25 mouse cellular contexts compared by ENCODE assay signal in genomic region chr19:15158653-15159052, GRCm38 (mm10).
DNase-seq lines count a peak whose midpoint lies in the region; ATAC-seq and TF ChIP-seq lines count a peak whose summit lies in the region.
"Had no signal": no experiment of that assay in that cellular context is flagged by ENCODE, and none has a peak within 500 bp of the region (broad histone marks: within the 10 kb centered on the region; RNA-seq: fewer than 3 reads in every experiment).

No protein-coding gene starts in this region.

- 97% methylated on average over 3 of the region's 3 CpGs for WGBS in forebrain, embryonic 13.5 days
- WGBS in forebrain, embryonic 10.5 days: 94% methylated on average over 3 of the region's 3 CpGs
- 80% methylated on average over 3 of the region's 3 CpGs for WGBS in forebrain, postnatal 0 days
- WGBS in heart, adult 2 months: 95% methylated on average over 3 of the region's 3 CpGs

- H3K4me2 ChIP-seq in forebrain, embryonic 13.5 days: no peak overlapping the region
- H3K4me2 ChIP-seq in forebrain, postnatal 0 days (ENCODE audit: low read depth): no peak overlapping the region
- H3K4me2 ChIP-seq: embryonic facial prominence, embryonic 15.5 days; hindbrain, embryonic 15.5 days; intestine, embryonic 15.5 days; kidney, embryonic 15.5 days; limb, embryonic 12.5 days; liver, embryonic 12.5 days; midbrain, embryonic 15.5 days had no signal

- TF ChIP-seq CTCF in forebrain, postnatal 0 days (IDR thresholded peaks at IDR 0.05; ENCODE audit: low read depth): no peak
- no peak for TF ChIP-seq CTCF in heart, adult 2 months (IDR thresholded peaks at IDR 0.05)

- H3K27me3 ChIP-seq in forebrain, embryonic 13.5 days: no peaks in the 10 kb centered on the region
- no peaks in the 10 kb centered on the region for H3K27me3 ChIP-seq in forebrain, embryonic 10.5 days (ENCODE audit: poor library complexity, severe bottlenecking)
- H3K27me3 ChIP-seq in forebrain, postnatal 0 days (ENCODE audit: insufficient read depth, low read length): no peaks in the 10 kb centered on the region
- no peaks in the 10 kb centered on the region for H3K27me3 ChIP-seq in heart, adult 2 months (ENCODE audit: control insufficient read depth, insufficient read depth, low read length)
- H3K27me3 ChIP-seq: embryonic facial prominence, embryonic 15.5 days; hindbrain, embryonic 15.5 days; intestine, embryonic 15.5 days; kidney, embryonic 15.5 days; limb, embryonic 12.5 days; liver, embryonic 12.5 days; megakaryocyte, embryonic 14.5 days; midbrain, embryonic 15.5 days had no signal

- no peaks in the 10 kb centered on the region for H3K9me3 ChIP-seq in forebrain, embryonic 13.5 days (replicated peaks)
- no peaks in the 10 kb centered on the region for H3K9me3 ChIP-seq in forebrain, embryonic 10.5 days
- no peaks in the 10 kb centered on the region for H3K9me3 ChIP-seq in forebrain, postnatal 0 days (ENCODE audit: low read length)
- H3K9me3 ChIP-seq: embryonic facial prominence, embryonic 15.5 days; hindbrain, embryonic 15.5 days; intestine, embryonic 15.5 days; kidney, embryonic 15.5 days; limb, embryonic 12.5 days; liver, embryonic 12.5 days; megakaryocyte, embryonic 14.5 days; midbrain, embryonic 15.5 days had no signal

- intact Hi-C loops in left cerebral cortex, postnatal 36 days (cut with DNase I): no loop called here
- intact Hi-C loops in heart, adult 2 months (cut with DNase I): no loop called here

- no peak overlapping the region for H3K4me3 ChIP-seq in forebrain, embryonic 13.5 days
- H3K4me3 ChIP-seq in forebrain, embryonic 10.5 days: no peak overlapping the region
- H3K4me3 ChIP-seq in forebrain, postnatal 0 days (ENCODE audit: low read depth, low read length): no peak overlapping the region
- no peak overlapping the region for H3K4me3 ChIP-seq in heart, adult 2 months
- H3K4me3 ChIP-seq: embryonic facial prominence, embryonic 15.5 days; hindbrain, embryonic 15.5 days; intestine, embryonic 15.5 days; kidney, embryonic 15.5 days; limb, embryonic 12.5 days; liver, embryonic 12.5 days; megakaryocyte, embryonic 14.5 days; midbrain, embryonic 15.5 days; myocyte had no signal

- H3K4me1 ChIP-seq in forebrain, embryonic 13.5 days: no peaks in the 10 kb centered on the region
- H3K4me1 ChIP-seq in forebrain, embryonic 10.5 days: no peaks in the 10 kb centered on the region
- no peaks in the 10 kb centered on the region for H3K4me1 ChIP-seq in forebrain, postnatal 0 days (ENCODE audit: insufficient read depth)
- H3K4me1 ChIP-seq in heart, adult 2 months (ENCODE audit: control insufficient read depth, insufficient read depth, low read length): no peaks in the 10 kb centered on the region; the same call in 1 of the 2 replicates
- H3K4me1 ChIP-seq: embryonic facial prominence, embryonic 15.5 days; hindbrain, embryonic 15.5 days; intestine, embryonic 15.5 days; kidney, embryonic 15.5 days; limb, embryonic 12.5 days; liver, embryonic 12.5 days; megakaryocyte, embryonic 14.5 days; midbrain, embryonic 15.5 days had no signal

- TF ChIP-seq EP300 in heart, adult 2 months (IDR thresholded peaks at IDR 0.05; ENCODE audit: insufficient read depth, low read depth, low read length): no peak

- ATAC-seq in forebrain, embryonic 13.5 days: peak; percentile 38; the same call in 1 of the 2 replicates
- peak; percentile 43 for ATAC-seq in forebrain, postnatal 0 days
- ATAC-seq: activated CD4-positive, CD25-positive, alpha-beta regulatory T cell, adult 4 months; intestine, embryonic 15.5 days; liver, embryonic 12.5 days; midbrain, embryonic 15.5 days had no signal

- H3K79me2 ChIP-seq in heart, adult 2 months (replicated peaks; ENCODE audit: control insufficient read depth, insufficient read depth, low read length): no peaks in the 10 kb centered on the region

- DNase-seq in forebrain, embryonic 10.5 days (ENCODE audit: extremely low spot score, low spot score): no peak
- peak; percentile 4 to 17 for DNase-seq in layer of hippocampus, adult 8-10 months (ENCODE audit: low spot score in 2 of 2)
- DNase-seq in layer of hippocampus, postnatal 25 days (ENCODE audit: extremely low spot score in 1 of 2, low spot score in 1 of 2): no peak
- peak; percentile 17 for DNase-seq in forebrain, postnatal 0 days
- DNase-seq in left cerebral cortex, postnatal 36 days (ENCODE audit: low spot score in 2 of 2): peak; percentile 11 to 20
- DNase-seq in urinary bladder, postnatal 25 days (ENCODE audit: low spot score): no peak
- no peak for DNase-seq in heart, adult 2 months
- DNase-seq: adrenal gland, postnatal 14 days; cerebellum, adult 2 months; cerebellum, postnatal 36 days; gastrocnemius, postnatal 14 days; heart, adult 18-20 months; heart, postnatal 36 days; lung, adult 2 months had no signal

- no peak overlapping the region for H3K9ac ChIP-seq in forebrain, embryonic 13.5 days
- no peak overlapping the region for H3K9ac ChIP-seq in forebrain, postnatal 0 days
- no peak overlapping the region for H3K9ac ChIP-seq in heart, adult 2 months (ENCODE audit: low read depth, low read length)
- H3K9ac ChIP-seq: embryonic facial prominence, embryonic 15.5 days; hindbrain, embryonic 15.5 days; intestine, embryonic 15.5 days; kidney, embryonic 15.5 days; limb, embryonic 12.5 days; liver, embryonic 12.5 days; midbrain, embryonic 15.5 days had no signal

- TF ChIP-seq POLR2A in heart, adult 2 months (IDR thresholded peaks at IDR 0.05; ENCODE audit: insufficient read depth, low read depth, low read length): no peak

- no peaks in the 10 kb centered on the region for H3K36me3 ChIP-seq in forebrain, embryonic 13.5 days (ENCODE audit: poor library complexity, severe bottlenecking)
- H3K36me3 ChIP-seq in forebrain, embryonic 10.5 days (replicated peaks): no peaks in the 10 kb centered on the region
- no peaks in the 10 kb centered on the region for H3K36me3 ChIP-seq in forebrain, postnatal 0 days (ENCODE audit: insufficient read depth)
- H3K36me3 ChIP-seq in heart, adult 2 months (ENCODE audit: control insufficient read depth, insufficient read depth, low read length): no peaks in the 10 kb centered on the region
- H3K36me3 ChIP-seq: embryonic facial prominence, embryonic 15.5 days; hindbrain, embryonic 15.5 days; intestine, embryonic 15.5 days; kidney, embryonic 15.5 days; limb, embryonic 12.5 days; liver, embryonic 12.5 days; midbrain, embryonic 15.5 days had no signal

- no peak overlapping the region for H3K27ac ChIP-seq in forebrain, embryonic 13.5 days
- no peak overlapping the region for H3K27ac ChIP-seq in forebrain, embryonic 10.5 days
- H3K27ac ChIP-seq in forebrain, postnatal 0 days (ENCODE audit: low read depth, low read length): no peak overlapping the region
- H3K27ac ChIP-seq in heart, adult 2 months: no peak overlapping the region
- H3K27ac ChIP-seq: embryonic facial prominence, embryonic 15.5 days; hindbrain, embryonic 15.5 days; intestine, embryonic 15.5 days; kidney, embryonic 15.5 days; limb, embryonic 12.5 days; liver, embryonic 12.5 days; midbrain, embryonic 15.5 days had no signal

Comparison
In these comparisons a context has a peak if more than half of its experiments do, and no peak if none do; other contexts are left out.
1. DNase-seq: peak in layer of hippocampus, adult 8-10 months (2 of 2), forebrain, postnatal 0 days (single experiment) and left cerebral cortex, postnatal 36 days (2 of 2); none in forebrain, embryonic 10.5 days (single experiment), layer of hippocampus, postnatal 25 days (0 of 2), urinary bladder, postnatal 25 days (single experiment) and heart, adult 2 months (0 of 2).